Mouse (Mus musculus) cerebellum, postnatal 10 days (tissue): ENCODE results near the gene Myh10.
"Not testable (repeated sequence)": the region's sequence is repeated elsewhere in the genome, so short reads cannot be mapped to it uniquely, and the experiment has no call there.

Source experiments
- DNase-seq, 2 experiments: peaks; one replicate each; pipeline ENCODE4 v3.0.0; 2021; ENCODE audit warnings: mixed read lengths in 2 of 2

The Myh10 gene

GRCm38 (mm10) chr11:68805148-68805547, 113.8 kb downstream of the Myh10 start:
- peak; percentile 41 to 42 for DNase-seq

- peak; percentile 90 to 94 for DNase-seq
These were observed 116.4 kb downstream of the Myh10 start for GRCm38 (mm10) chr11:68807787-68808186.

GRCm38 (mm10) chr11:68811881-68812577, 120.7 kb downstream of the Myh10 start:
- no peak for DNase-seq

GRCm38 (mm10) chr11:68818416-68818815, 127.1 kb downstream of the Myh10 start:
- no peak for DNase-seq

- peak; percentile 15 to 29 for DNase-seq
These were observed 128.0 kb downstream of the Myh10 start for GRCm38 (mm10) chr11:68819226-68819805.

GRCm38 (mm10) chr11:68822326-68822725, 131.0 kb downstream of the Myh10 start:
- no peak for DNase-seq

GRCm38 (mm10) chr11:68826735-68827134, 135.4 kb downstream of the Myh10 start:
- DNase-seq: no peak

GRCm38 (mm10) chr11:68831580-68831979, 140.2 kb downstream of the Myh10 start:
- DNase-seq: not testable (repeated sequence)

- DNase-seq: no peak
These were observed 141.4 kb downstream of the Myh10 start for GRCm38 (mm10) chr11:68832793-68833192.

- no peak for DNase-seq
These were observed 142.2 kb downstream of the Myh10 start for GRCm38 (mm10) chr11:68833593-68833992.

- no peak for DNase-seq
These were observed 143.7 kb downstream of the Myh10 start for GRCm38 (mm10) chr11:68835034-68835433.

- no peak for DNase-seq
These were observed 148.2 kb downstream of the Myh10 start for GRCm38 (mm10) chr11:68839606-68840005.

GRCm38 (mm10) chr11:68850862-68851261, 159.5 kb downstream of the Myh10 start:
- no peak for DNase-seq

- no peak for DNase-seq
These were observed 160.5 kb downstream of the Myh10 start for GRCm38 (mm10) chr11:68851644-68852485.

GRCm38 (mm10) chr11:68852486-68852901, 161.1 kb downstream of the Myh10 start:
- peak in 1 of 2 experiments; percentile 73 for DNase-seq

- peak; percentile 100 for DNase-seq
These were observed 161.6 kb downstream of the Myh10 start for GRCm38 (mm10) chr11:68852932-68853409.

- DNase-seq: peak; percentile 16 to 20
These were observed 162.4 kb downstream of the Myh10 start for GRCm38 (mm10) chr11:68853611-68854401.

GRCm38 (mm10) chr11:68854621-68855020, 163.3 kb downstream of the Myh10 start:
- DNase-seq: no peak

- DNase-seq: no peak
These were observed 166.0 kb downstream of the Myh10 start for GRCm38 (mm10) chr11:68857329-68857728.

- no peak for DNase-seq
These were observed 168.7 kb downstream of the Myh10 start for GRCm38 (mm10) chr11:68859943-68860593.

GRCm38 (mm10) chr11:68862260-68862659, 170.9 kb downstream of the Myh10 start:
- no peak for DNase-seq

- no peak for DNase-seq
These were observed 172.3 kb downstream of the Myh10 start for GRCm38 (mm10) chr11:68863631-68864091.
